Mouse (Mus musculus): Measurements from ENCODE around the gene Ghitm. TPM values are rescaled to one million over a fixed set of nuclear protein-coding genes. Genes with fewer than 3 reads are reported as not detected.
"Not testable (repeated sequence)": the region's sequence is repeated elsewhere in the genome, so short reads cannot be mapped to it uniquely, and the experiment has no call there.

Ghitm gene
- 177 and 183 TPM in 2 replicates for polyA plus RNA-seq (2015; fragmentation: Nextera tagmentation; extraction: Ambion mirVana)

- Histone ChIP-seq H3K27me3 (no peaks in the 10 kb centered on the region), H3K4me1 (peaks cover 4% of the 10 kb centered on the region; the same call in 1 of the 2 replicates), H3K4me2 (peak within 1 kb of the TSS; percentile 67), H3K9ac (peak within 1 kb of the TSS; percentile 83), H3K36me3 (peaks cover 26% of the 10 kb centered on the region), H3K4me3 (peak within 1 kb of the TSS; percentile 70), H3K9me3 (no peaks in the 10 kb centered on the region), H3K27ac (peak within 1 kb of the TSS; percentile 80)
- peak; percentile 97 for ATAC-seq (ENCODE audit: insufficient number of reproducible peaks, insufficient read depth, low FRiP score, low TSS enrichment, low read depth)
- WGBS: under 1% methylated on average over 38 of the region's 38 CpGs
Measured at GRCm38 (mm10) chr14:37135127-37135593, at the start of gene Ghitm. Gene Ghitm, minus strand, starts transcription at chr14:37135272.

GRCm38 (mm10) chr14:37184871-37185270, 49.8 kb upstream of the Ghitm start:
- Histone ChIP-seq H3K4me1 (no peaks in the 10 kb centered on the region), H3K4me2 (no peak overlapping the region), H3K27me3 (no peaks in the 10 kb centered on the region), H3K9ac (no peak overlapping the region), H3K4me3 (no peak overlapping the region), H3K36me3 (no peaks in the 10 kb centered on the region), H3K27ac (no peak overlapping the region), H3K9me3 (no peaks in the 10 kb centered on the region)
- no peak for ATAC-seq (ENCODE audit: insufficient number of reproducible peaks, insufficient read depth, low FRiP score, low TSS enrichment, low read depth)
- WGBS: 78% methylated on average over 2 of the region's 2 CpGs

- Histone ChIP-seq H3K27ac (no peak overlapping the region), H3K9me3 (no peaks in the 10 kb centered on the region), H3K4me3 (no peak overlapping the region), H3K4me1 (no peaks in the 10 kb centered on the region), H3K9ac (no peak overlapping the region), H3K4me2 (no peak overlapping the region), H3K27me3 (no peaks in the 10 kb centered on the region), H3K36me3 (no peaks in the 10 kb centered on the region)
- WGBS: 78% methylated on average over 3 of the region's 3 CpGs
- no peak for ATAC-seq (ENCODE audit: insufficient number of reproducible peaks, insufficient read depth, low FRiP score, low TSS enrichment, low read depth)
Measured at GRCm38 (mm10) chr14:37174484-37174883, 39.4 kb upstream of the Ghitm start.

GRCm38 (mm10) chr14:37165266-37165926, 30.3 kb upstream of the Ghitm start:
- no peaks in the 10 kb centered on the region for H3K9me3 ChIP-seq
- H3K27me3 ChIP-seq: no peaks in the 10 kb centered on the region
- H3K4me1 ChIP-seq: no peaks in the 10 kb centered on the region
- H3K9ac ChIP-seq: no peak overlapping the region
- no peak overlapping the region for H3K4me2 ChIP-seq
- 63% methylated on average over 1 of the region's 1 CpGs for WGBS
- H3K27ac ChIP-seq: no peak overlapping the region
- no peak for ATAC-seq (ENCODE audit: insufficient number of reproducible peaks, insufficient read depth, low FRiP score, low TSS enrichment, low read depth)
- no peak overlapping the region for H3K4me3 ChIP-seq
- no peaks in the 10 kb centered on the region for H3K36me3 ChIP-seq

GRCm38 (mm10) chr14:37164392-37165032, 29.4 kb upstream of the Ghitm start:
- H3K4me1 ChIP-seq: no peaks in the 10 kb centered on the region
- no peak for ATAC-seq (ENCODE audit: insufficient number of reproducible peaks, insufficient read depth, low FRiP score, low TSS enrichment, low read depth)
- no peaks in the 10 kb centered on the region for H3K36me3 ChIP-seq
- no peak overlapping the region for H3K4me2 ChIP-seq
- 80% methylated on average over 4 of the region's 4 CpGs for WGBS
- H3K27me3 ChIP-seq: no peaks in the 10 kb centered on the region
- H3K4me3 ChIP-seq: no peak overlapping the region
- H3K9ac ChIP-seq: no peak overlapping the region
- no peak overlapping the region for H3K27ac ChIP-seq
- H3K9me3 ChIP-seq: no peaks in the 10 kb centered on the region

- H3K4me1 ChIP-seq: no peaks in the 10 kb centered on the region
- no peaks in the 10 kb centered on the region for H3K36me3 ChIP-seq
- ATAC-seq (ENCODE audit: insufficient number of reproducible peaks, insufficient read depth, low FRiP score, low TSS enrichment, low read depth): no peak
Measured at GRCm38 (mm10) chr14:37163277-37163956, 28.3 kb upstream of the Ghitm start.

GRCm38 (mm10) chr14:37154391-37154790, 19.3 kb upstream of the Ghitm start:
- H3K27ac ChIP-seq: no peak overlapping the region
- 84% methylated on average over 1 of the region's 1 CpGs for WGBS
- 0 out of 2 replicates have a peak, but pooled peaks cover 4% of the 10 kb centered on the region for H3K9me3 ChIP-seq
- H3K4me3 ChIP-seq: no peak overlapping the region
- H3K4me2 ChIP-seq: no peak overlapping the region
- no peak for ATAC-seq (ENCODE audit: insufficient number of reproducible peaks, insufficient read depth, low FRiP score, low TSS enrichment, low read depth)
- H3K9ac ChIP-seq: no peak overlapping the region
- H3K36me3 ChIP-seq: no peaks in the 10 kb centered on the region
- no peaks in the 10 kb centered on the region for H3K27me3 ChIP-seq
- H3K4me1 ChIP-seq: no peaks in the 10 kb centered on the region

More at GRCm38 (mm10) chr14:37163277-37163956, 28.3 kb upstream of the Ghitm start:
- Histone ChIP-seq H3K4me3 (no peak overlapping the region), H3K27ac (no peak overlapping the region), H3K9ac (no peak overlapping the region), H3K4me2 (no peak overlapping the region), H3K27me3 (no peaks in the 10 kb centered on the region), H3K9me3 (no peaks in the 10 kb centered on the region)
- 71% methylated on average over 4 of the region's 4 CpGs for WGBS

- no peaks in the 10 kb centered on the region for H3K9me3 ChIP-seq
- H3K27me3 ChIP-seq: no peaks in the 10 kb centered on the region
- no peak overlapping the region for H3K9ac ChIP-seq
- no peak overlapping the region for H3K4me2 ChIP-seq
- no peak overlapping the region for H3K27ac ChIP-seq
- no peak for ATAC-seq (ENCODE audit: insufficient number of reproducible peaks, insufficient read depth, low FRiP score, low TSS enrichment, low read depth)
- 66% methylated on average over 8 of the region's 8 CpGs for WGBS
- H3K4me1 ChIP-seq: peaks cover 2% of the 10 kb centered on the region; the same call in 1 of the 2 replicates
- no peak overlapping the region for H3K4me3 ChIP-seq
- no peaks in the 10 kb centered on the region for H3K36me3 ChIP-seq
Measured at GRCm38 (mm10) chr14:37139051-37139710, 4.1 kb upstream of the Ghitm start.

- not testable (repeated sequence) for H3K4me1 ChIP-seq; H3K36me3 ChIP-seq; H3K27me3 ChIP-seq; H3K4me3 ChIP-seq; H3K27ac ChIP-seq; ATAC-seq (ENCODE audit: insufficient number of reproducible peaks, insufficient read depth, low FRiP score, low TSS enrichment, low read depth); H3K9ac ChIP-seq; H3K9me3 ChIP-seq; H3K4me2 ChIP-seq
- WGBS: 68% methylated on average over 3 of the region's 3 CpGs
Measured at GRCm38 (mm10) chr14:37137596-37137995, 2.5 kb upstream of the Ghitm start.

GRCm38 (mm10) chr14:37136110-37136509, 1.0 kb upstream of the Ghitm start:
- no peak overlapping the region for H3K4me2 ChIP-seq
- WGBS: 86% methylated on average over 4 of the region's 4 CpGs
- ATAC-seq (ENCODE audit: insufficient number of reproducible peaks, insufficient read depth, low FRiP score, low TSS enrichment, low read depth): no peak
- H3K27ac ChIP-seq: no peak overlapping the region
- no peak overlapping the region for H3K4me3 ChIP-seq
- no peak overlapping the region for H3K9ac ChIP-seq
- no peaks in the 10 kb centered on the region for H3K9me3 ChIP-seq
- H3K36me3 ChIP-seq: peaks cover 17% of the 10 kb centered on the region
- H3K4me1 ChIP-seq: peaks cover 4% of the 10 kb centered on the region; the same call in 1 of the 2 replicates
- no peaks in the 10 kb centered on the region for H3K27me3 ChIP-seq

- H3K27ac ChIP-seq: no peak overlapping the region
- peaks cover 4% of the 10 kb centered on the region; the same call in 1 of the 2 replicates for H3K4me1 ChIP-seq
- no peaks in the 10 kb centered on the region for H3K27me3 ChIP-seq
- H3K9me3 ChIP-seq: no peaks in the 10 kb centered on the region
- WGBS: 2% methylated on average over 10 of the region's 10 CpGs
- H3K4me2 ChIP-seq: peak overlapping the region; percentile 67
- H3K36me3 ChIP-seq: peaks cover 21% of the 10 kb centered on the region
- H3K9ac ChIP-seq: peak overlapping the region; percentile 83
- ATAC-seq (ENCODE audit: insufficient number of reproducible peaks, insufficient read depth, low FRiP score, low TSS enrichment, low read depth): no peak
- H3K4me3 ChIP-seq: peak overlapping the region; percentile 70
Measured at GRCm38 (mm10) chr14:37135671-37136070, 599 bp upstream of the Ghitm start.

All from embryonic facial prominence, embryonic 13.5 days (tissue).